Mouse (Mus musculus): ENCODE results near the gene Kbtbd7.

- no peak for TF ChIP-seq CTCF (IDR thresholded peaks at IDR 0.05; ENCODE audit: borderline replicate concordance, insufficient read depth, low read length)
- TF ChIP-seq POLR2A (IDR thresholded peaks at IDR 0.05; ENCODE audit: low read depth, low read length) = no peak
Observed at GRCm38 (mm10) chr14:79413121-79413520, 13.2 kb upstream of the Kbtbd7 start.

Data from embryonic fibroblast, embryonic 13.5 days (primary cell).